Mouse (Mus musculus): Measurements from ENCODE around the gene Sp3.

Gene Sp3

GRCm38 (mm10) chr2:72980337-72981074 is at the start of gene Sp3:
Gene Sp3, minus strand, starts transcription at chr2:72980446.
- DNase-seq: peak; percentile 93 to 94

- DNase-seq: no peak
Measured at GRCm38 (mm10) chr2:73029846-73030245, 49.6 kb upstream of the Sp3 start.

GRCm38 (mm10) chr2:73028019-73028418 is 47.8 kb upstream of the Sp3 start:
- DNase-seq: no peak

- DNase-seq: no peak
Measured at GRCm38 (mm10) chr2:73027126-73027525, 46.9 kb upstream of the Sp3 start.

GRCm38 (mm10) chr2:73023803-73024202 is 43.6 kb upstream of the Sp3 start:
- peak; percentile 19 to 22 for DNase-seq

GRCm38 (mm10) chr2:73021046-73021445 is 40.8 kb upstream of the Sp3 start:
- DNase-seq: no peak

- DNase-seq: no peak
Measured at GRCm38 (mm10) chr2:73019371-73020146, 39.3 kb upstream of the Sp3 start.

- peak; percentile 36 to 43 for DNase-seq
Measured at GRCm38 (mm10) chr2:73014063-73014462, 33.8 kb upstream of the Sp3 start.

- DNase-seq: no peak
Measured at GRCm38 (mm10) chr2:73012636-73013035, 32.4 kb upstream of the Sp3 start.

- no peak for DNase-seq
Measured at GRCm38 (mm10) chr2:73007472-73007871, 27.2 kb upstream of the Sp3 start.

- DNase-seq: no peak
Measured at GRCm38 (mm10) chr2:73005611-73006515, 25.6 kb upstream of the Sp3 start.

GRCm38 (mm10) chr2:73003751-73004717 is 23.8 kb upstream of the Sp3 start:
- DNase-seq: peak; percentile 44 to 53

GRCm38 (mm10) chr2:73003049-73003448 is 22.8 kb upstream of the Sp3 start:
- peak; percentile 87 to 90 for DNase-seq

- no peak for DNase-seq
Measured at GRCm38 (mm10) chr2:73002451-73002850, 22.2 kb upstream of the Sp3 start.

GRCm38 (mm10) chr2:73001994-73002393 is 21.7 kb upstream of the Sp3 start:
- DNase-seq: no peak

GRCm38 (mm10) chr2:73000194-73000593 is 19.9 kb upstream of the Sp3 start:
- DNase-seq: no peak

- DNase-seq: no peak
Measured at GRCm38 (mm10) chr2:72997586-72997985, 17.3 kb upstream of the Sp3 start.

- peak; percentile 74 to 78 for DNase-seq
Measured at GRCm38 (mm10) chr2:72996808-72997378, 16.6 kb upstream of the Sp3 start.

GRCm38 (mm10) chr2:72995346-72996097 is 15.3 kb upstream of the Sp3 start:
- DNase-seq: no peak

GRCm38 (mm10) chr2:72994165-72994564 is 13.9 kb upstream of the Sp3 start:
- DNase-seq: no peak

GRCm38 (mm10) chr2:72992497-72992896 is 12.3 kb upstream of the Sp3 start:
- DNase-seq: no peak
